Mouse (Mus musculus): ENCODE measurements around the gene Trim41. TPM values are rescaled to one million over a fixed set of nuclear protein-coding genes. Genes with fewer than 3 reads are reported as not detected.

Gene Trim41
- total and polyA plus RNA-seq, 2 experiments, result 11.4 to 18.2 TPM

GRCm38 (mm10) chr11:48808304-48808646, 8.9 kb downstream of the Trim41 start:
- Histone ChIP-seq H3K79me2 (ENCODE audit: control insufficient read depth, insufficient read depth, low read length) (peaks cover 7% of the 10 kb centered on the region; the same call in 1 of the 2 replicates), H3K27ac (replicated peaks; ENCODE audit: insufficient read depth, low read depth, low read length) (no peak overlapping the region), H3K36me3 (ENCODE audit: control insufficient read depth, insufficient read depth, low read length) (peaks cover 70% of the 10 kb centered on the region), H3K4me1 (ENCODE audit: control insufficient read depth, insufficient read depth, low read length) (peaks cover 3% of the 10 kb centered on the region), H3K4me3 (ENCODE audit: insufficient read depth, low read depth, low read length) (no peak overlapping the region), H3K27me3 (ENCODE audit: control insufficient read depth, insufficient read depth, low read length) (no peaks in the 10 kb centered on the region), H3K9ac (ENCODE audit: low read depth, low read length) (no peak overlapping the region)
- DNase-seq (ENCODE audit: extremely low read depth, low read depth, low spot score), result no peak
- no peak for TF ChIP-seq CTCF (IDR thresholded peaks at IDR 0.05; ENCODE audit: low read depth, low read length)
- TF ChIP-seq POLR2A (IDR thresholded peaks at IDR 0.05; ENCODE audit: extremely low read depth, insufficient read depth, low read length), result no peak

GRCm38 (mm10) chr11:48807563-48808303, 9.4 kb downstream of the Trim41 start:
- no peaks in the 10 kb centered on the region; the same call in 1 of the 2 replicates for H3K4me1 ChIP-seq (ENCODE audit: control insufficient read depth, insufficient read depth, low read length)
- TF ChIP-seq POLR2A (IDR thresholded peaks at IDR 0.05; ENCODE audit: extremely low read depth, insufficient read depth, low read length) (no peak), CTCF (IDR thresholded peaks at IDR 0.05; ENCODE audit: low read depth, low read length) (no peak)
- DNase-seq (ENCODE audit: extremely low read depth, low read depth, low spot score), result no peak
- WGBS, result 68% methylated on average over 14 of the region's 14 CpGs
- no peaks in the 10 kb centered on the region for H3K27me3 ChIP-seq (ENCODE audit: control insufficient read depth, insufficient read depth, low read length)
- no peak overlapping the region for H3K27ac ChIP-seq (replicated peaks; ENCODE audit: insufficient read depth, low read depth, low read length)
- H3K9ac ChIP-seq (ENCODE audit: low read depth, low read length), result no peak overlapping the region
- no peak overlapping the region for H3K4me3 ChIP-seq (ENCODE audit: insufficient read depth, low read depth, low read length)
- H3K79me2 ChIP-seq (ENCODE audit: control insufficient read depth, insufficient read depth, low read length), result peaks cover 10% of the 10 kb centered on the region; the same call in 1 of the 2 replicates
- H3K36me3 ChIP-seq (ENCODE audit: control insufficient read depth, insufficient read depth, low read length), result peaks cover 75% of the 10 kb centered on the region

- H3K4me3 ChIP-seq (ENCODE audit: insufficient read depth, low read depth, low read length), result no peak overlapping the region
- H3K79me2 ChIP-seq (ENCODE audit: control insufficient read depth, insufficient read depth, low read length), result peaks cover 9% of the 10 kb centered on the region; the same call in 1 of the 2 replicates
- no peaks in the 10 kb centered on the region for H3K27me3 ChIP-seq (ENCODE audit: control insufficient read depth, insufficient read depth, low read length)
- 86% methylated on average over 21 of the region's 21 CpGs for WGBS
- H3K4me1 ChIP-seq (ENCODE audit: control insufficient read depth, insufficient read depth, low read length), result peaks cover under 1% of the 10 kb centered on the region; the same call in 1 of the 2 replicates
- peaks cover 77% of the 10 kb centered on the region for H3K36me3 ChIP-seq (ENCODE audit: control insufficient read depth, insufficient read depth, low read length)
- no peak for TF ChIP-seq POLR2A (IDR thresholded peaks at IDR 0.05; ENCODE audit: extremely low read depth, insufficient read depth, low read length)
- TF ChIP-seq CTCF (IDR thresholded peaks at IDR 0.05; ENCODE audit: low read depth, low read length), result no peak
- H3K9ac ChIP-seq (ENCODE audit: low read depth, low read length), result no peak overlapping the region
- no peak for DNase-seq (ENCODE audit: extremely low read depth, low read depth, low spot score)
- no peak overlapping the region for H3K27ac ChIP-seq (replicated peaks; ENCODE audit: insufficient read depth, low read depth, low read length)
Measured at GRCm38 (mm10) chr11:48806856-48807562, 10.1 kb downstream of the Trim41 start.

GRCm38 (mm10) chr11:48804922-48805321, 12.2 kb downstream of the Trim41 start:
- TF ChIP-seq POLR2A (IDR thresholded peaks at IDR 0.05; ENCODE audit: extremely low read depth, insufficient read depth, low read length) (no peak), CTCF (IDR thresholded peaks at IDR 0.05; ENCODE audit: low read depth, low read length) (no peak)
- Histone ChIP-seq H3K27me3 (ENCODE audit: control insufficient read depth, insufficient read depth, low read length) (no peaks in the 10 kb centered on the region), H3K4me1 (ENCODE audit: control insufficient read depth, insufficient read depth, low read length) (peaks cover 10% of the 10 kb centered on the region), H3K9ac (ENCODE audit: low read depth, low read length) (no peak overlapping the region), H3K4me3 (ENCODE audit: insufficient read depth, low read depth, low read length) (no peak overlapping the region), H3K27ac (replicated peaks; ENCODE audit: insufficient read depth, low read depth, low read length) (no peak overlapping the region), H3K36me3 (ENCODE audit: control insufficient read depth, insufficient read depth, low read length) (peaks cover 63% of the 10 kb centered on the region), H3K79me2 (ENCODE audit: control insufficient read depth, insufficient read depth, low read length) (peaks cover 23% of the 10 kb centered on the region; the same call in 1 of the 2 replicates)
- no peak for DNase-seq (ENCODE audit: extremely low read depth, low read depth, low spot score)
- WGBS, result 74% methylated on average over 2 of the region's 2 CpGs

- Histone ChIP-seq H3K27ac (replicated peaks; ENCODE audit: insufficient read depth, low read depth, low read length) (no peak overlapping the region), H3K36me3 (ENCODE audit: control insufficient read depth, insufficient read depth, low read length) (peaks cover 60% of the 10 kb centered on the region), H3K4me1 (ENCODE audit: control insufficient read depth, insufficient read depth, low read length) (peaks cover 11% of the 10 kb centered on the region), H3K79me2 (ENCODE audit: control insufficient read depth, insufficient read depth, low read length) (peaks cover 23% of the 10 kb centered on the region; the same call in 1 of the 2 replicates), H3K27me3 (ENCODE audit: control insufficient read depth, insufficient read depth, low read length) (no peaks in the 10 kb centered on the region), H3K4me3 (ENCODE audit: insufficient read depth, low read depth, low read length) (no peak overlapping the region), H3K9ac (ENCODE audit: low read depth, low read length) (no peak overlapping the region)
- 98% methylated on average over 2 of the region's 2 CpGs for WGBS
- TF ChIP-seq POLR2A (IDR thresholded peaks at IDR 0.05; ENCODE audit: extremely low read depth, insufficient read depth, low read length) (no peak), CTCF (IDR thresholded peaks at IDR 0.05; ENCODE audit: low read depth, low read length) (no peak)
- no peak for DNase-seq (ENCODE audit: extremely low read depth, low read depth, low spot score)
Measured at GRCm38 (mm10) chr11:48803988-48804387, 13.2 kb downstream of the Trim41 start.

Measured in liver, adult 2 months (tissue).